Mouse (Mus musculus): Measurements from ENCODE around the gene Chchd3. TPM values are rescaled to one million over a fixed set of nuclear protein-coding genes. Genes with fewer than 3 reads are reported as not detected.

The Chchd3 gene
- polyA plus RNA-seq, 1 experiment: 181 TPM

GRCm38 (mm10) chr6:32910692-32911091 lies 149.4 kb downstream of the Chchd3 start:
- no peak for TF ChIP-seq GATA1 (IDR thresholded peaks at IDR 0.05; ENCODE audit: low read length)

DNA sequence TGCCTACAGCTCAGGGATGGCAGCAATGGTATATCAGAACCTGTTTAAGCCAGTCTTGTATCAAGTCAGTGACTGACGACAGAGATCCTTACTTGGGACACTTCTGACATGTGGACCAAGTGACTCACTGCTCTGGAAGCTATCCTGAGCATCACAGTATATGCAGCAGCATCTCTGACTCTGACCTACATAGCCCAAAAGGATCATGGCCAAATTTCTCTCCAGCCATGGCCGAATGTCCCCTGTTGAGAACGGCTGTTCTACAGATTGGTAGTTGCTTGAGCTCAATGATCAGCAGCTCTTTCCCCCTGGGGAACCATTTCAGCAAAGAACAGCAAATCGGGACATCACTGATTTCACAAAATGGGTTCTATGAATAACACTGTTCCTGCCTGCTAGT lies 161.0 kb downstream of the Chchd3 start:
- TF ChIP-seq GATA1 (IDR thresholded peaks at IDR 0.05; ENCODE audit: low read length): no peak

- TF ChIP-seq GATA1 (IDR thresholded peaks at IDR 0.05; ENCODE audit: low read length): no peak
Observed at GRCm38 (mm10) chr6:32894100-32894499, 166.0 kb downstream of the Chchd3 start.

- no peak for TF ChIP-seq GATA1 (IDR thresholded peaks at IDR 0.05; ENCODE audit: low read length)
Observed at GRCm38 (mm10) chr6:32890726-32891125, 169.3 kb downstream of the Chchd3 start.

DNA sequence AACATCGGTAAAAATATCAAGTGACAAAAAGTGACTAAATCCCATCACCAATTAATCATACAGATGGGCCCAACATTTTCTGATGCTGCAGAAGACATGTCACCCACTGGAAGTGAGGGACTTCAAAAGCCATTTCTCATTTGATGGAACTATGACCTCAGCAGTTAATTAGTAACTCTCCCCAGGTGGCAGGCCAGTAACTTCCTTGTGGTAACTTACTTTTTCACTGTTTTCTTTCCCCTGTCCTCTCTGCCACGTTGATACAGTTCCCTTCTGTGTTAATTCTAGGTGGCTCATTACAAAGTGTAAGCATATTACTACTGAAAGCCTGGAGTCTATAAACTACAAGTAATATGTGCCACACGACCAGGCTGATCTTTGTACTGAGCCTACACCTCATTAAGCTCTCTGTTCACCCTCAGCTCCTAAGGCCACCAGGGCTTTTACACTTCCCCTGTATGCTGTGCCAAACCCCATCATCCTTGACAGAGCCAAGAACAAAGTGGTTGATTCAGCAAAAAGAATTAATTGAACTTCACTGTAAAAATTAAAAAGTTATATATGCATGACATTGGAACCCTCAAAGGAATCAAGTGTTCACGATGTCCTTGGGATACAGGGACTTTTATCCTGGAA lies 171.0 kb downstream of the Chchd3 start:
- no peak for TF ChIP-seq GATA1 (IDR thresholded peaks at IDR 0.05; ENCODE audit: low read length)

DNA sequence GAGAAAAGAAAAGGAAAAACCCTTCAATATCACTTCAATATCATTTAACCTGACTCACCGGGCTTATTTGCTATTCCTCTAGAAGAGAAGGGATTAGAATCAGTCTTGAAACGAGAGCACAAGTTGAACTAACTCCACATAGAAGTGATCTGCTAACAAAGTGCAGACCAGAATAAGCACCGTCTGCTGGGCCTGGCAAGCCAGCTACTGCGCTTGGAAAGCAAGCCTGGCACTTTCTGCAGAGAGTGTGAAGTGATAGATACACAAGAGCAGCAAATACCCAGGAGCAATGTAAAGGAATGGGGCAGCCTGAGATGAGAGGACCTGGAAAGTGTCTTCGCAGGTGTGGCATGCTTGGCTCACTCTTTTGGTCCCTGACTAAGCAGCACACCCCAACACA lies 181.5 kb downstream of the Chchd3 start:
- TF ChIP-seq GATA1 (IDR thresholded peaks at IDR 0.05; ENCODE audit: low read length): no peak

GRCm38 (mm10) chr6:32874176-32874575 lies 185.9 kb downstream of the Chchd3 start:
- no peak for TF ChIP-seq GATA1 (IDR thresholded peaks at IDR 0.05; ENCODE audit: low read length)

GRCm38 (mm10) chr6:32872805-32873204 lies 187.3 kb downstream of the Chchd3 start:
- no peak for TF ChIP-seq GATA1 (IDR thresholded peaks at IDR 0.05; ENCODE audit: low read length)

- TF ChIP-seq GATA1 (IDR thresholded peaks at IDR 0.05; ENCODE audit: low read length): peak; percentile 78
Observed at GRCm38 (mm10) chr6:32850960-32851359, 209.1 kb downstream of the Chchd3 start.

DNA sequence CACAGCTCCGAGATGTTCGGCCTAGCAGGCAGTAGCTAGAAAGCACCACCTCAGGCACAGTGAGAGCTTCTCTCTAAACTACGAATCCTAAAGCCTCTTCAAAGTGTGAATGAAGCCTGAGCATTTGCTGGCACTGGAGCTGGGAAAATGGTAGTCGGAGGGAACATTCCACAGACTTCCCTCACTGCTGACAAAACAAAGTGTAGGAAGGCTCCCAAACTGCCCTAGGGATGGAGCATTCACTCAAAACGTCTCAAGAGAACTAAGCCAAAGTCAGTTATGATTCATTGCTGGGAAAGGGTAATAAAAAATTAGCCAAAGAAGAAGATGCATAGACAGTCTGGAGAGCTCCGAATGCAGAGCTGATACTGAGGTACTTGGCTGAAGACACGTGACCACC lies 211.1 kb downstream of the Chchd3 start:
- TF ChIP-seq GATA1 (IDR thresholded peaks at IDR 0.05; ENCODE audit: low read length): no peak

DNA sequence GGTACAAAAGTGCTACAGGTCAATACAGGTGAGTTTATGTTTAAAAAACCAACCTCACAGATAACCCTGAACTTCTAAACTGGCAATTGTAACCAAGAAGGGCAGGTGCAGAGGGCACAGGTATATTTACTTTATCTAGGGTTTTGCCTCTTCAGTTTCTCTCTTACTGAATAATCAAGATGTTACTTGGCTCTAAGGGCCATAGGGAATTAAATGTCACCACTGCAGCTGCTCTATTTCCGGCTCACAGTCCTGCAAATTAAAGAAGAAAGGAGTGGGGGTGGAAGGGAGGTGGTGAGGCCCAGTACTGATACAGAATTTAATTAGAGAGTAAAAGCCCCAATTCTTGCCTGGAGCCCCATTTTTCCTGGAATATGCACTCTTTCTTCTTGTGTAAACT lies 214.6 kb downstream of the Chchd3 start:
- no peak for TF ChIP-seq GATA1 (IDR thresholded peaks at IDR 0.05; ENCODE audit: low read length)

DNA sequence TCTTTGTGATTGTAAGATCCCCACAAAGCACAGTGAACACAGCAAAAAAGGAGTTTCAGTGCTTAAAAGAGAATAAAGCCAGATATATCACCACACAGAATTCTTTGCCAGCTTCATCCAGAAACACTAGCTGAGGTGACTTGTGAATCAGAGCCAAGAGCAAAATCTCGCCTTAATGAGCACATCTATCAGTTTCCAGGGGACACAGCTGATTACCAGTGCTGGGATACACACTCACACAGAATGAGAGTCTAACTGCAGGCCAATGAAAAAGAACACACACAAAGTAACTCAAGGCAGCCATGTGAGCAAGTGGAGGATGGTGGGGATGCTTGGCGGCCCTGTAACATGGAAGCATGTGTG lies 222.1 kb downstream of the Chchd3 start:
- TF ChIP-seq GATA1 (IDR thresholded peaks at IDR 0.05; ENCODE audit: low read length): no peak

DNA sequence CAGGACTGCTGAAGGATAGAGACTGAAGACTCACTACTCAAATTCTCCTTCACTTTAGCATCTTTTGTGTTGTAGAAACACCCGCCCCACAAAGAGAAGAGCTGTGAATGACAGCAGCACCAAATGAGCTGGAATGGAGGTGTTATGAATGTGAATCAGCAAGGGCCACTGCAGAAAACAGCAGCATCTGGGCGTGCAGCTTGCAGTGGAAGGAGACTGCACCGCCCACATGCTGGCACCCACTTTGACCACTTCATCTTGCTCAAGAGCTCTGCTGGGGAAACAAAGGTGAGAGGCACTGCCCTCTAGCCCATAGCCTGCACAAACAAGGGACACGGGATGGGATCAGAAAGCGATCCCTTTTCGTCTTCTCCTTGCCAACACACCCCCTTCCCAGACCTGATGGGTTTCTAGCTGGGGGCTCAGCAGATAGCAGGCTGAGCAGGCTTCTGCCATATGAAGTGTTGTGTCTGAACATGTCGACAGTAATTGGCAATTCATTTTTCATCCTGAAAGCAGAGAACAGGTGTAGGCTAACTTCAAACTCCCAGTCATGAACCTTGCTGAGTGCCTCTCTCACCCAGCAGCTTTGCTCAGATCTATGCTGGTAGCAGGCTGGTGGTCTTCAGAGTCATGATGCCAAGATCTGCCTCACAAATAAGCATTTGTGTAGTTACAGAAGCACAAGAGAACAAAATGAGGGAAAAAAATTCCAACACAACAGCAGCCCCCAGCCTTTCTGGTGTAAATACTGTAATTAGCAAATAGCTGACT lies 222.7 kb downstream of the Chchd3 start:
- no peak for TF ChIP-seq GATA1 (IDR thresholded peaks at IDR 0.05; ENCODE audit: low read length)

GRCm38 (mm10) chr6:32823856-32824620 lies 236.0 kb downstream of the Chchd3 start:
- no peak for TF ChIP-seq GATA1 (IDR thresholded peaks at IDR 0.05; ENCODE audit: low read length)

DNA sequence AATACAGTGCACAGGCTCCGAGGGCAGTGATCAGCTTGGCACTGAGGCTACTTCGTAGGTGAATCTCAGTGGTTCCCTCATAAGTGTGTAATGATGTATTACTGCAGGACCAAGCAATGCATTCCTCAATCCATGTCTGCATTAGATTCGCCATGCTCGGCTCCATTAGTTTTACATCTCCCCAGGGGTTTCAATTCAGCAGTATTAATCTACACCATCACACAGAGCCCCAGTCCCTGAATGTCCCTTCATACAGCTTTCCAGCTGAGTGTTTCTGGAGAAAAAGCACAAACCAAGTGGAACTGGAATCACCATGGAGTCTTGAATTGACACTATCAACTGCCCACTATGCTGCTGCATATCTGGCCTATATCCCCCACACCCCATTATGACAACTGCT lies 241.1 kb downstream of the Chchd3 start:
- TF ChIP-seq GATA1 (IDR thresholded peaks at IDR 0.05; ENCODE audit: low read length): no peak

- no peak for TF ChIP-seq GATA1 (IDR thresholded peaks at IDR 0.05; ENCODE audit: low read length)
Observed at GRCm38 (mm10) chr6:32808796-32809195, 251.3 kb downstream of the Chchd3 start.
